Mouse (Mus musculus): ENCODE measurements around the gene Ak3. TPM values are rescaled to one million over a fixed set of nuclear protein-coding genes. Genes with fewer than 3 reads are reported as not detected.

Ak3 gene
- polyA plus RNA-seq, 1 experiment from 2014 or later = 101 TPM

GRCm38 (mm10) chr19:29055469-29055868 lies 7.7 kb upstream of the Ak3 start:
- H3K9me3 ChIP-seq = no peaks in the 10 kb centered on the region
- ATAC-seq = no peak
- no peaks in the 10 kb centered on the region for H3K36me3 ChIP-seq
- H3K4me2 ChIP-seq (replicated peaks) = no peak overlapping the region
- 89% methylated on average over 4 of the region's 4 CpGs for WGBS
- H3K4me3 ChIP-seq (replicated peaks) = no peak overlapping the region
- no peaks in the 10 kb centered on the region for H3K27me3 ChIP-seq (replicated peaks)
- H3K4me1 ChIP-seq (replicated peaks) = 0 out of 2 replicates have a peak, but pooled peaks cover 5% of the 10 kb centered on the region
- no peak overlapping the region for H3K27ac ChIP-seq
- no peak overlapping the region for H3K9ac ChIP-seq

- Histone ChIP-seq H3K36me3 (no peaks in the 10 kb centered on the region), H3K27ac (no peak overlapping the region), H3K9me3 (no peaks in the 10 kb centered on the region), H3K4me2 (replicated peaks) (no peak overlapping the region), H3K27me3 (replicated peaks) (no peaks in the 10 kb centered on the region), H3K9ac (no peak overlapping the region), H3K4me3 (replicated peaks) (no peak overlapping the region), H3K4me1 (replicated peaks) (0 out of 2 replicates have a peak, but pooled peaks cover 2% of the 10 kb centered on the region)
- WGBS = 65% methylated on average over 6 of the region's 6 CpGs
- ATAC-seq = no peak
Measured at GRCm38 (mm10) chr19:29054594-29054993, 6.8 kb upstream of the Ak3 start.

- Histone ChIP-seq H3K4me2 (replicated peaks) (no peak overlapping the region), H3K27me3 (replicated peaks) (no peaks in the 10 kb centered on the region), H3K9ac (no peak overlapping the region), H3K9me3 (no peaks in the 10 kb centered on the region), H3K4me3 (replicated peaks) (no peak overlapping the region), H3K36me3 (no peaks in the 10 kb centered on the region), H3K27ac (no peak overlapping the region), H3K4me1 (replicated peaks) (peaks cover 7% of the 10 kb centered on the region; the same call in 1 of the 2 replicates)
- peak; percentile 37; the same call in 1 of the 2 replicates for ATAC-seq
- WGBS = 80% methylated on average over 12 of the region's 12 CpGs
Measured at GRCm38 (mm10) chr19:29052786-29053185, 5.0 kb upstream of the Ak3 start.

GRCm38 (mm10) chr19:29050186-29050980 lies 2.6 kb upstream of the Ak3 start:
- no peaks in the 10 kb centered on the region for H3K9me3 ChIP-seq
- ATAC-seq = no peak
- no peak overlapping the region for H3K27ac ChIP-seq
- H3K27me3 ChIP-seq (replicated peaks) = no peaks in the 10 kb centered on the region
- WGBS = 75% methylated on average over 9 of the region's 9 CpGs
- H3K4me2 ChIP-seq (replicated peaks) = no peak overlapping the region
- H3K4me1 ChIP-seq (replicated peaks) = peaks cover 11% of the 10 kb centered on the region; the same call in 1 of the 2 replicates
- H3K9ac ChIP-seq = no peak overlapping the region
- H3K36me3 ChIP-seq = no peaks in the 10 kb centered on the region
- no peak overlapping the region for H3K4me3 ChIP-seq (replicated peaks)

GRCm38 (mm10) chr19:29049401-29050075 lies 1.8 kb upstream of the Ak3 start:
- H3K27ac ChIP-seq = no peak overlapping the region

GRCm38 (mm10) chr19:29046961-29047333 lies 814 bp downstream of the Ak3 start:
- WGBS = 24% methylated on average over 4 of the region's 4 CpGs
- ATAC-seq = no peak

More at GRCm38 (mm10) chr19:29049401-29050075, 1.8 kb upstream of the Ak3 start:
- Histone ChIP-seq H3K4me3 (replicated peaks) (no peak overlapping the region), H3K9ac (no peak overlapping the region), H3K27me3 (replicated peaks) (no peaks in the 10 kb centered on the region), H3K4me2 (replicated peaks) (no peak overlapping the region), H3K4me1 (replicated peaks) (peaks cover 14% of the 10 kb centered on the region; the same call in 1 of the 2 replicates), H3K9me3 (no peaks in the 10 kb centered on the region), H3K36me3 (no peaks in the 10 kb centered on the region)
- no peak for ATAC-seq
- 76% methylated on average over 12 of the region's 12 CpGs for WGBS

GRCm38 (mm10) chr19:29045956-29046650 lies 1.7 kb downstream of the Ak3 start:
- Histone ChIP-seq H3K4me1 (replicated peaks) (peaks cover 14% of the 10 kb centered on the region; the same call in 1 of the 2 replicates), H3K36me3 (no peaks in the 10 kb centered on the region), H3K4me3 (replicated peaks) (peak overlapping the region; percentile 69), H3K4me2 (replicated peaks) (peak overlapping the region; percentile 82), H3K27me3 (replicated peaks) (no peaks in the 10 kb centered on the region), H3K9ac (peak overlapping the region; percentile 31; the same call in 1 of the 2 replicates), H3K27ac (no peak overlapping the region), H3K9me3 (no peaks in the 10 kb centered on the region)
- ATAC-seq = no peak
- 26% methylated on average over 15 of the region's 15 CpGs for WGBS

More at GRCm38 (mm10) chr19:29046961-29047333, 814 bp downstream of the Ak3 start:
- no peaks in the 10 kb centered on the region for H3K36me3 ChIP-seq
- peak overlapping the region; percentile 69 for H3K4me3 ChIP-seq (replicated peaks)
- H3K9me3 ChIP-seq = no peaks in the 10 kb centered on the region
- peak overlapping the region; percentile 80 for H3K27ac ChIP-seq
- H3K27me3 ChIP-seq (replicated peaks) = no peaks in the 10 kb centered on the region
- H3K4me1 ChIP-seq (replicated peaks) = peaks cover 14% of the 10 kb centered on the region; the same call in 1 of the 2 replicates
- peak overlapping the region; percentile 82 for H3K4me2 ChIP-seq (replicated peaks)
- H3K9ac ChIP-seq = peak overlapping the region; percentile 89

- WGBS = 46% methylated on average over 4 of the region's 4 CpGs
- Histone ChIP-seq H3K4me3 (replicated peaks) (no peak overlapping the region), H3K27ac (no peak overlapping the region), H3K9me3 (no peaks in the 10 kb centered on the region), H3K36me3 (no peaks in the 10 kb centered on the region), H3K27me3 (replicated peaks) (no peaks in the 10 kb centered on the region), H3K9ac (no peak overlapping the region), H3K4me1 (replicated peaks) (peaks cover 11% of the 10 kb centered on the region; the same call in 1 of the 2 replicates), H3K4me2 (replicated peaks) (peak overlapping the region; percentile 82)
- no peak for ATAC-seq
Measured at GRCm38 (mm10) chr19:29045369-29045768, 2.4 kb downstream of the Ak3 start.

- no peak for ATAC-seq
- Histone ChIP-seq H3K36me3 (no peaks in the 10 kb centered on the region), H3K27ac (no peak overlapping the region), H3K27me3 (replicated peaks) (no peaks in the 10 kb centered on the region), H3K4me3 (replicated peaks) (no peak overlapping the region), H3K4me2 (replicated peaks) (no peak overlapping the region), H3K4me1 (replicated peaks) (peaks cover 11% of the 10 kb centered on the region; the same call in 1 of the 2 replicates), H3K9me3 (no peaks in the 10 kb centered on the region), H3K9ac (no peak overlapping the region)
- WGBS = 44% methylated on average over 9 of the region's 9 CpGs
Measured at GRCm38 (mm10) chr19:29044353-29044768, 3.4 kb downstream of the Ak3 start.

GRCm38 (mm10) chr19:29042647-29043046 lies 5.1 kb downstream of the Ak3 start:
- Histone ChIP-seq H3K27ac (no peak overlapping the region), H3K9ac (no peak overlapping the region), H3K9me3 (no peaks in the 10 kb centered on the region), H3K27me3 (replicated peaks) (no peaks in the 10 kb centered on the region), H3K4me2 (replicated peaks) (no peak overlapping the region), H3K4me1 (replicated peaks) (peaks cover 7% of the 10 kb centered on the region; the same call in 1 of the 2 replicates), H3K4me3 (replicated peaks) (no peak overlapping the region), H3K36me3 (no peaks in the 10 kb centered on the region)
- WGBS = 79% methylated on average over 9 of the region's 9 CpGs
- no peak for ATAC-seq

GRCm38 (mm10) chr19:29042143-29042542 lies 5.6 kb downstream of the Ak3 start:
- Histone ChIP-seq H3K36me3 (peaks cover 3% of the 10 kb centered on the region; the same call in 1 of the 2 replicates), H3K4me3 (replicated peaks) (no peak overlapping the region), H3K9me3 (no peaks in the 10 kb centered on the region), H3K4me2 (replicated peaks) (no peak overlapping the region), H3K27ac (no peak overlapping the region), H3K4me1 (replicated peaks) (peaks cover 7% of the 10 kb centered on the region; the same call in 1 of the 2 replicates), H3K27me3 (replicated peaks) (no peaks in the 10 kb centered on the region), H3K9ac (no peak overlapping the region)
- WGBS = 78% methylated on average over 6 of the region's 6 CpGs
- ATAC-seq = no peak

GRCm38 (mm10) chr19:29040206-29040605 lies 7.6 kb downstream of the Ak3 start:
- no peak overlapping the region for H3K4me3 ChIP-seq (replicated peaks)
- no peaks in the 10 kb centered on the region for H3K27me3 ChIP-seq (replicated peaks)
- H3K4me1 ChIP-seq (replicated peaks) = peaks cover under 1% of the 10 kb centered on the region; the same call in 1 of the 2 replicates
- WGBS = 74% methylated on average over 4 of the region's 4 CpGs
- ATAC-seq = no peak; the same call in 1 of the 2 replicates
- no peak overlapping the region for H3K4me2 ChIP-seq (replicated peaks)
- no peak overlapping the region for H3K9ac ChIP-seq
- peaks cover 3% of the 10 kb centered on the region; the same call in 1 of the 2 replicates for H3K36me3 ChIP-seq
- no peak overlapping the region for H3K27ac ChIP-seq
- H3K9me3 ChIP-seq = no peaks in the 10 kb centered on the region
